ENCODE assay signal across 9 mouse cellular contexts in the genomic region with DNA sequence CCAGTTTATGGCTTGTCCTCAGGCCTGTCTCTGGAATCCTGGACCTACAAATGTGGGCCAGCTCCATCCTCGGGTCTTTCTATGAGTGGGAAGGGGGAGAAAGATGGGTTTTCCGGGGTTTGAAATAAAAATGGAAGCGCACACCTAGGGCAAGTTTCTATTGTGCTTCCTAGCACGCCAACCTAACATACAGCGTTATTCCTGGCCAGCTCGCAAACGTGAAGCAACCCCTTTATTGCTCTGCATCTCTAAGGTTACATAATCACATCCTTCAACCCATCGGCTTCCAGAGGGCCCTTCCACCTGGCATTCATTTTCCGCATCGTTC. TPM values are rescaled to one million over a fixed set of nuclear protein-coding genes. Genes with fewer than 3 reads are reported as not detected.
DNase-seq lines count a peak whose midpoint lies in the region; ATAC-seq and TF ChIP-seq lines count a peak whose summit lies in the region.
"Had no signal": no experiment of that assay in that cellular context is flagged by ENCODE, and none has a peak within 500 bp of the region (broad histone marks: within the 10 kb centered on the region; RNA-seq: fewer than 3 reads in every experiment).

No protein-coding gene starts in this region.

- H3K27ac ChIP-seq in left cerebral cortex, adult 2 months: no peak overlapping the region
- peak overlapping the region; percentile 74; the same call in 1 of the 2 replicates for H3K27ac ChIP-seq in forebrain, embryonic 10.5 days
- H3K27ac ChIP-seq in intestine, postnatal 0 days (ENCODE audit: low read depth, low read length): no peak overlapping the region
- H3K27ac ChIP-seq in neural tube, embryonic 12.5 days: no peak overlapping the region

- ATAC-seq in intestine, postnatal 0 days: no peak
- ATAC-seq in neural tube, embryonic 12.5 days (ENCODE audit: low FRiP score, low read depth): no peak

- peaks cover 50% of the 10 kb centered on the region for H3K27me3 ChIP-seq in forebrain, embryonic 10.5 days (ENCODE audit: poor library complexity, severe bottlenecking)
- peaks cover 20% of the 10 kb centered on the region for H3K27me3 ChIP-seq in intestine, postnatal 0 days (replicated peaks; ENCODE audit: control insufficient read depth, insufficient read depth, low read length)
- H3K27me3 ChIP-seq in neural tube, embryonic 12.5 days (replicated peaks): peaks cover 38% of the 10 kb centered on the region

- peak overlapping the region; percentile 96 for H3K4me2 ChIP-seq in intestine, postnatal 0 days (replicated peaks; ENCODE audit: low read depth)
- peak overlapping the region; percentile 98 for H3K4me2 ChIP-seq in neural tube, embryonic 12.5 days (replicated peaks)

- H3K4me1 ChIP-seq in forebrain, embryonic 10.5 days: peaks cover 28% of the 10 kb centered on the region
- peaks cover 8% of the 10 kb centered on the region; the same call in 1 of the 2 replicates for H3K4me1 ChIP-seq in intestine, postnatal 0 days (replicated peaks; ENCODE audit: control insufficient read depth, insufficient read depth, low read length)
- H3K4me1 ChIP-seq in neural tube, embryonic 12.5 days: peaks cover 12% of the 10 kb centered on the region

- H3K9me3 ChIP-seq in forebrain, embryonic 10.5 days: no peaks in the 10 kb centered on the region
- no peaks in the 10 kb centered on the region for H3K9me3 ChIP-seq in intestine, postnatal 0 days (ENCODE audit: control insufficient read depth)
- no peaks in the 10 kb centered on the region for H3K9me3 ChIP-seq in neural tube, embryonic 12.5 days

- no peak for TF ChIP-seq CTCF in left cerebral cortex, adult 2 months (IDR thresholded peaks at IDR 0.05)
- no peak for TF ChIP-seq CTCF in intestine, postnatal 0 days (IDR thresholded peaks at IDR 0.05; ENCODE audit: low read depth)

- no peak overlapping the region for H3K9ac ChIP-seq in intestine, postnatal 0 days (ENCODE audit: low read depth, low read length)
- H3K9ac ChIP-seq in neural tube, embryonic 12.5 days: no peak overlapping the region; the same call in 1 of the 2 replicates

- no peaks in the 10 kb centered on the region for H3K36me3 ChIP-seq in forebrain, embryonic 10.5 days (replicated peaks)
- no peaks in the 10 kb centered on the region for H3K36me3 ChIP-seq in intestine, postnatal 0 days (ENCODE audit: control insufficient read depth, insufficient read depth)
- H3K36me3 ChIP-seq in neural tube, embryonic 12.5 days: no peaks in the 10 kb centered on the region

- 19% methylated on average over 10 of the region's 10 CpGs for WGBS in forebrain, embryonic 10.5 days
- WGBS in intestine, postnatal 0 days: 17% methylated on average over 10 of the region's 10 CpGs
- 10% methylated on average over 10 of the region's 10 CpGs for WGBS in neural tube, embryonic 12.5 days

- no peak for DNase-seq in left cerebral cortex, adult 2 months (ENCODE audit: extremely low spot score in 1 of 2, low spot score in 2 of 2)
- no peak for DNase-seq in left cerebral cortex, postnatal 10 days (ENCODE audit: extremely low spot score in 1 of 2, low spot score in 2 of 2)
- DNase-seq in forebrain, embryonic 10.5 days (ENCODE audit: extremely low spot score, low spot score): no peak
- DNase-seq in embryo, embryonic 11 days: no peak
- DNase-seq in adrenal gland, postnatal 36 days: no peak
- no peak for DNase-seq in yolk sac, embryonic 10.5 days (ENCODE audit: low spot score)

- peak overlapping the region; percentile 53 for H3K4me3 ChIP-seq in left cerebral cortex, adult 2 months
- H3K4me3 ChIP-seq in forebrain, embryonic 10.5 days: peak overlapping the region; percentile 68
- peak overlapping the region; percentile 56 for H3K4me3 ChIP-seq in intestine, postnatal 0 days (ENCODE audit: low read depth, low read length)
- peak overlapping the region; percentile 44; the same call in 1 of the 2 replicates for H3K4me3 ChIP-seq in neural tube, embryonic 12.5 days

- intact Hi-C loops in left cerebral cortex, adult 2 months (cut with DNase I): loop anchor here (1.0 to 5.0 kb wide), 3 partner anchors 46 to 411 kb away; partner anchors contain the start of gene BC048403
- intact Hi-C loops in left cerebral cortex, postnatal 10 days (cut with DNase I): loop anchor here (5.0 kb wide), 1 partner anchor 411 kb away; no protein-coding TSS in a partner anchor

RNA-seq across cellular contexts. Expression of gene D930020B18Rik, which starts 0.5 kb away (rescaled TPM):
- total RNA-seq in left cerebral cortex, adult 2 months (2021): under 1 TPM in 1 of 2 experiments, not detected in 1; 0.42 TPM
- total RNA-seq in left cerebral cortex, postnatal 10 days (2021): under 1 TPM; 0.30 to 0.39 TPM
- polyA plus RNA-seq in forebrain, embryonic 10.5 days (2016; fragmentation: Nextera tagmentation; extraction: Ambion mirVana): 0.47 and 0.50 TPM in 2 replicates
- 0.05 and 0.12 TPM in 2 replicates for polyA plus RNA-seq in intestine, postnatal 0 days (2015; fragmentation: Nextera tagmentation; extraction: Ambion mirVana)
- polyA plus RNA-seq in neural tube, embryonic 12.5 days (2016; fragmentation: Nextera tagmentation; extraction: Ambion mirVana): 0.14 TPM in 1 of 2 replicates, not detected in the other
- total RNA-seq in adrenal gland, postnatal 36 days (2021): not detected
- polyA plus RNA-seq: gonadal fat pad, adult 2 months had no signal

RNA-seq across cellular contexts. Expression of gene Xpot, which starts 14.8 kb away (rescaled TPM):
- 10 to 100 TPM; 63.8 to 76.9 TPM for total RNA-seq in left cerebral cortex, adult 2 months (2021)
- 10 to 100 TPM; 65.9 to 70.9 TPM for total RNA-seq in left cerebral cortex, postnatal 10 days (2021)
- polyA plus RNA-seq in forebrain, embryonic 10.5 days (2016; fragmentation: Nextera tagmentation; extraction: Ambion mirVana): 60.5 and 64.5 TPM in 2 replicates
- polyA plus RNA-seq in intestine, postnatal 0 days (2015; fragmentation: Nextera tagmentation; extraction: Ambion mirVana): 19.5 and 20.3 TPM in 2 replicates
- 41.0 and 46.3 TPM in 2 replicates for polyA plus RNA-seq in neural tube, embryonic 12.5 days (2016; fragmentation: Nextera tagmentation; extraction: Ambion mirVana)
- 100 to 1,000 TPM in 1 of 2 experiments, 10 to 100 TPM in 1; 54.1 to 104 TPM for total RNA-seq in adrenal gland, postnatal 36 days (2021)

RNA-seq across cellular contexts. Expression of gene Tbk1, which starts 54.3 kb away (rescaled TPM):
- total RNA-seq in left cerebral cortex, adult 2 months (2021): 10 to 100 TPM; 47.2 to 50.3 TPM
- total RNA-seq in left cerebral cortex, postnatal 10 days (2021): 10 to 100 TPM; 38.2 to 41.2 TPM
- 30.1 and 34.9 TPM in 2 replicates for polyA plus RNA-seq in forebrain, embryonic 10.5 days (2016; fragmentation: Nextera tagmentation; extraction: Ambion mirVana)
- polyA plus RNA-seq in intestine, postnatal 0 days (2015; fragmentation: Nextera tagmentation; extraction: Ambion mirVana): 27.3 and 29.6 TPM in 2 replicates
- polyA plus RNA-seq in neural tube, embryonic 12.5 days (2016; fragmentation: Nextera tagmentation; extraction: Ambion mirVana): 33.6 and 35.8 TPM in 2 replicates
- total RNA-seq in adrenal gland, postnatal 36 days (2021): 10 to 100 TPM; 40.2 to 42.6 TPM
